Mouse (Mus musculus): ENCODE measurements around the gene H1foo. TPM values are rescaled to one million over a fixed set of nuclear protein-coding genes. Genes with fewer than 3 reads are reported as not detected.
A peak's percentile ranks its signal among the peaks of the same experiment; 100 is the strongest.

Gene H1foo
- polyA plus RNA-seq, 1 experiment from 2014 or later: not detected

GRCm38 (mm10) chr6:115966227-115966966 lies 21.7 kb downstream of the H1foo start:
- Histone ChIP-seq H3K4me2 (no peak overlapping the region), H3K4me3 (no peak overlapping the region), H3K27me3 (peaks cover 8% of the 10 kb centered on the region; the same call in 1 of the 2 replicates), H3K27ac (no peak overlapping the region), H3K9ac (no peak overlapping the region), H3K4me1 (peaks cover 32% of the 10 kb centered on the region), H3K36me3 (peaks cover 45% of the 10 kb centered on the region), H3K9me3 (no peaks in the 10 kb centered on the region)
- ATAC-seq (ENCODE audit: insufficient number of reproducible peaks, insufficient read depth, low FRiP score, low TSS enrichment, low read depth): no peak
- WGBS: 94% methylated on average over 19 of the region's 19 CpGs

- ATAC-seq (ENCODE audit: insufficient number of reproducible peaks, insufficient read depth, low FRiP score, low TSS enrichment, low read depth): no peak
- WGBS: 90% methylated on average over 15 of the region's 15 CpGs
- Histone ChIP-seq H3K36me3 (peaks cover 39% of the 10 kb centered on the region), H3K9me3 (no peaks in the 10 kb centered on the region), H3K27me3 (peaks cover 8% of the 10 kb centered on the region; the same call in 1 of the 2 replicates), H3K27ac (no peak overlapping the region), H3K9ac (no peak overlapping the region), H3K4me2 (no peak overlapping the region), H3K4me1 (peaks cover 41% of the 10 kb centered on the region), H3K4me3 (no peak overlapping the region)
Measured at GRCm38 (mm10) chr6:115967291-115967880, 22.6 kb downstream of the H1foo start.

- no peak for ATAC-seq (ENCODE audit: insufficient number of reproducible peaks, insufficient read depth, low FRiP score, low TSS enrichment, low read depth)
- WGBS: 66% methylated on average over 5 of the region's 5 CpGs
Measured at GRCm38 (mm10) chr6:115968086-115968485, 23.3 kb downstream of the H1foo start.

GRCm38 (mm10) chr6:115968700-115969099 lies 24.0 kb downstream of the H1foo start:
- Histone ChIP-seq H3K4me2 (no peak overlapping the region), H3K4me3 (no peak overlapping the region), H3K27me3 (0 out of 2 replicates have a peak, but pooled peaks cover 4% of the 10 kb centered on the region), H3K4me1 (peaks cover 47% of the 10 kb centered on the region), H3K9me3 (no peaks in the 10 kb centered on the region), H3K27ac (no peak overlapping the region), H3K36me3 (peaks cover 32% of the 10 kb centered on the region), H3K9ac (no peak overlapping the region)
- 60% methylated on average over 6 of the region's 6 CpGs for WGBS
- ATAC-seq (ENCODE audit: insufficient number of reproducible peaks, insufficient read depth, low FRiP score, low TSS enrichment, low read depth): no peak

More at GRCm38 (mm10) chr6:115968086-115968485, 23.3 kb downstream of the H1foo start:
- Histone ChIP-seq H3K27ac (no peak overlapping the region), H3K9ac (no peak overlapping the region), H3K4me3 (no peak overlapping the region), H3K4me2 (no peak overlapping the region), H3K9me3 (no peaks in the 10 kb centered on the region), H3K36me3 (peaks cover 34% of the 10 kb centered on the region), H3K4me1 (peaks cover 42% of the 10 kb centered on the region), H3K27me3 (peaks cover 8% of the 10 kb centered on the region; the same call in 1 of the 2 replicates)

GRCm38 (mm10) chr6:115969103-115969502 lies 24.4 kb downstream of the H1foo start:
- H3K4me2 ChIP-seq: no peak overlapping the region
- peaks cover 51% of the 10 kb centered on the region for H3K4me1 ChIP-seq
- no peak overlapping the region for H3K27ac ChIP-seq
- peaks cover 36% of the 10 kb centered on the region for H3K36me3 ChIP-seq
- H3K27me3 ChIP-seq: 0 out of 2 replicates have a peak, but pooled peaks cover under 1% of the 10 kb centered on the region
- WGBS: 57% methylated on average over 9 of the region's 9 CpGs
- H3K9ac ChIP-seq: no peak overlapping the region
- no peaks in the 10 kb centered on the region for H3K9me3 ChIP-seq
- ATAC-seq (ENCODE audit: insufficient number of reproducible peaks, insufficient read depth, low FRiP score, low TSS enrichment, low read depth): no peak
- H3K4me3 ChIP-seq: no peak overlapping the region

GRCm38 (mm10) chr6:115969952-115970351 lies 25.2 kb downstream of the H1foo start:
- Histone ChIP-seq H3K4me3 (no peak overlapping the region), H3K27ac (no peak overlapping the region), H3K9me3 (no peaks in the 10 kb centered on the region), H3K27me3 (no peaks in the 10 kb centered on the region), H3K4me2 (no peak overlapping the region), H3K9ac (no peak overlapping the region), H3K36me3 (peaks cover 43% of the 10 kb centered on the region), H3K4me1 (peaks cover 60% of the 10 kb centered on the region)
- no peak for ATAC-seq (ENCODE audit: insufficient number of reproducible peaks, insufficient read depth, low FRiP score, low TSS enrichment, low read depth)
- 78% methylated on average over 5 of the region's 6 CpGs for WGBS

GRCm38 (mm10) chr6:115971273-115972060 lies 26.7 kb downstream of the H1foo start:
- Histone ChIP-seq H3K4me1 (peaks cover 64% of the 10 kb centered on the region), H3K4me3 (no peak overlapping the region), H3K4me2 (peak overlapping the region; percentile 20), H3K27me3 (no peaks in the 10 kb centered on the region), H3K9me3 (no peaks in the 10 kb centered on the region), H3K27ac (peak overlapping the region; percentile 82), H3K9ac (peak overlapping the region; percentile 49; the same call in 1 of the 2 replicates), H3K36me3 (peaks cover 45% of the 10 kb centered on the region)
- peak; percentile 60; the same call in 1 of the 2 replicates for ATAC-seq (ENCODE audit: insufficient number of reproducible peaks, insufficient read depth, low FRiP score, low TSS enrichment, low read depth)
- WGBS: 39% methylated on average over 13 of the region's 13 CpGs

- peak overlapping the region; percentile 82 for H3K27ac ChIP-seq
- H3K36me3 ChIP-seq: peaks cover 41% of the 10 kb centered on the region
- peaks cover 64% of the 10 kb centered on the region for H3K4me1 ChIP-seq
- H3K27me3 ChIP-seq: no peaks in the 10 kb centered on the region; the same call in 1 of the 2 replicates
- WGBS: 77% methylated on average over 7 of the region's 7 CpGs
- H3K9ac ChIP-seq: peak overlapping the region; percentile 40
- H3K4me2 ChIP-seq: peak overlapping the region; percentile 20; the same call in 1 of the 2 replicates
- no peaks in the 10 kb centered on the region for H3K9me3 ChIP-seq
- peak; percentile 44; the same call in 1 of the 2 replicates for ATAC-seq (ENCODE audit: insufficient number of reproducible peaks, insufficient read depth, low FRiP score, low TSS enrichment, low read depth)
- no peak overlapping the region for H3K4me3 ChIP-seq
Measured at GRCm38 (mm10) chr6:115972083-115972764, 27.5 kb downstream of the H1foo start.

GRCm38 (mm10) chr6:115973139-115973875 lies 28.6 kb downstream of the H1foo start:
- no peak for ATAC-seq (ENCODE audit: insufficient number of reproducible peaks, insufficient read depth, low FRiP score, low TSS enrichment, low read depth)

GRCm38 (mm10) chr6:115973881-115974662 lies 29.3 kb downstream of the H1foo start:
- Histone ChIP-seq H3K4me3 (no peak overlapping the region), H3K9ac (0 out of 2 replicates have a peak overlapping the region, but pooled peaks have one; percentile 8), H3K4me1 (peaks cover 55% of the 10 kb centered on the region), H3K9me3 (no peaks in the 10 kb centered on the region), H3K4me2 (no peak overlapping the region), H3K36me3 (peaks cover 39% of the 10 kb centered on the region), H3K27ac (peak overlapping the region; percentile 39; the same call in 1 of the 2 replicates), H3K27me3 (no peaks in the 10 kb centered on the region; the same call in 1 of the 2 replicates)
- no peak for ATAC-seq (ENCODE audit: insufficient number of reproducible peaks, insufficient read depth, low FRiP score, low TSS enrichment, low read depth)
- 68% methylated on average over 16 of the region's 16 CpGs for WGBS

More at GRCm38 (mm10) chr6:115973139-115973875, 28.6 kb downstream of the H1foo start:
- H3K4me1 ChIP-seq: peaks cover 63% of the 10 kb centered on the region
- no peak overlapping the region for H3K4me2 ChIP-seq
- no peaks in the 10 kb centered on the region for H3K9me3 ChIP-seq
- H3K27ac ChIP-seq: peak overlapping the region; percentile 39; the same call in 1 of the 2 replicates
- H3K36me3 ChIP-seq: peaks cover 39% of the 10 kb centered on the region
- 83% methylated on average over 15 of the region's 15 CpGs for WGBS
- no peaks in the 10 kb centered on the region; the same call in 1 of the 2 replicates for H3K27me3 ChIP-seq
- no peak overlapping the region for H3K9ac ChIP-seq
- no peak overlapping the region for H3K4me3 ChIP-seq

All from embryonic facial prominence, embryonic 13.5 days (tissue).